Mouse (Mus musculus) CH12.LX (cell line): ENCODE data around the gene Slc7a15.

Experiments
- CTCF ChIP-seq, 2 experiments: IDR thresholded peaks in 1 of 2; conservative IDR thresholded peaks in 1 of 2; 2 replicates each; pipeline ENCODE4 v1.5.1; 2011 to 2012; ENCODE audit warnings: low read depth in 2 of 2, low read length in 2 of 2, improper control_type of control experiment in 1 of 2, inconsistent platforms in 1 of 2, mild to moderate bottlenecking in 1 of 2, moderate library complexity in 1 of 2
- EP300 ChIP-seq: IDR thresholded peaks from 2 replicates; pipeline ENCODE4 v1.6.1; 2011; ENCODE audit warnings: low read length, improper control_type of control experiment
- KAT2A ChIP-seq: IDR thresholded peaks from 2 replicates; pipeline ENCODE4 v1.6.1; 2012; ENCODE audit warnings: low read length, improper control_type of control experiment, inconsistent platforms; ENCODE audit not compliant: insufficient replicate concordance
- RAD21 ChIP-seq: IDR thresholded peaks from 2 replicates; pipeline ENCODE4 v1.6.1; 2011; ENCODE audit warnings: low read depth, mild to moderate bottlenecking, low read length, improper control_type of control experiment, moderate library complexity
- SIN3A ChIP-seq: IDR thresholded peaks from 2 replicates; pipeline ENCODE4 v1.6.1; 2012; ENCODE audit warnings: low read length, improper control_type of control experiment, inconsistent platforms

GRCm38 (mm10) chr12:8546801-8547200 is 52.1 kb downstream of the Slc7a15 start:
- TF ChIP-seq CTCF (conservative IDR thresholded peaks at IDR 0.05 in 1 of 2, IDR thresholded peaks at IDR 0.05 in 1 of 2; ENCODE audit: low read depth in 2 of 2, low read length in 2 of 2) = no peak
- no peak for TF ChIP-seq RAD21
- no peak for TF ChIP-seq EP300
- TF ChIP-seq KAT2A = no peak
- TF ChIP-seq SIN3A = no peak
